Mouse (Mus musculus): ENCODE results near the gene Fgfr2.

Gene Fgfr2

DNA sequence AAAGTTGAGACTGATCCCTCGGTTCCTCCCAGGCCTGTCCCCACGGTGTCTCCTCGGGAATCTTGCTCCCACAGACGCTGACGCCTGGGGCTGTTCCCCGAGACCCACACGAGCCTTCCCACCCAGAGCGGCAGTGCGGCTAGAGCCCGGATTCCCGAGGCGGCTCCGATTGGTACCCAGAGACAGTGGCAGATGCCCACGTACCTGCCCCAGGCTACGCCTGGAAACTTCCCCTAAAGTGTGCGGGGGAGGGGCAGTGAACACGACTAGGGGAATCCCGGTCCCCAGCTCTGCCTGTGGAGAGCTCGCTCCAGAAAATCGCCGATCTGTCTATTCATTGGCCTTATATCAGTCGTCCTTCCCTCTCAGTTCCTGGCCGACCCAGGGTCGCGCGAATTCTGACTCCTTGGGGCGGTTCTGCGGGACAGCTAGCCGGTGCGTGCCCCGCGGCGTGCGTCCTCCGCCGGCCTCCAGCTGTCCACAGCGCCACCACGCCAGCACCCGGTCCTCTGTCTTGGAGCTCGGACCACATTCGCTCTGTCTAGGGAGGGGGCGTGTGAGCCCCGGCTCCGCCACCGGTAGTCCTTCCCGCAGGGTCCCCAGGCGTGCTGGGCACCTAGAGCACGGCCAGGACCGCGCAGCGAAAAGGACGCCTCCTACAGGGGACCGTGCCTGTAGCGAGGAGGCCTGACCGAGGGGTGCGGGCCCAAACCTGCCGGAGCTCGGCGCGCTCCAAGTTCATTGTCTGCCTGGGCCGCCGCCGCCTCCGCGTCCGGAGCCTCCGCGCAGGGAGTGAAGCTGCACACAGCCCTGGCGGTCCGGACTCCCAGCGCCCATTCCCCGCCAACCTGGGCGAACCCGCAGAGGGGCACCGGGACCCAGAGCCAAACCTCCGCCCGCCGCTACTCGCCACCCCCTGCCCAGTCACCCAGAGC, 806.8 kb downstream of the Fgfr2 start:
- CTCF ChIA-PET: interaction anchor here (0.5 to 1.4 kb wide), 2 partner anchors 17 to 33 kb away, joined by 4 to 8 read pairs; no protein-coding TSS in a partner anchor

DNA sequence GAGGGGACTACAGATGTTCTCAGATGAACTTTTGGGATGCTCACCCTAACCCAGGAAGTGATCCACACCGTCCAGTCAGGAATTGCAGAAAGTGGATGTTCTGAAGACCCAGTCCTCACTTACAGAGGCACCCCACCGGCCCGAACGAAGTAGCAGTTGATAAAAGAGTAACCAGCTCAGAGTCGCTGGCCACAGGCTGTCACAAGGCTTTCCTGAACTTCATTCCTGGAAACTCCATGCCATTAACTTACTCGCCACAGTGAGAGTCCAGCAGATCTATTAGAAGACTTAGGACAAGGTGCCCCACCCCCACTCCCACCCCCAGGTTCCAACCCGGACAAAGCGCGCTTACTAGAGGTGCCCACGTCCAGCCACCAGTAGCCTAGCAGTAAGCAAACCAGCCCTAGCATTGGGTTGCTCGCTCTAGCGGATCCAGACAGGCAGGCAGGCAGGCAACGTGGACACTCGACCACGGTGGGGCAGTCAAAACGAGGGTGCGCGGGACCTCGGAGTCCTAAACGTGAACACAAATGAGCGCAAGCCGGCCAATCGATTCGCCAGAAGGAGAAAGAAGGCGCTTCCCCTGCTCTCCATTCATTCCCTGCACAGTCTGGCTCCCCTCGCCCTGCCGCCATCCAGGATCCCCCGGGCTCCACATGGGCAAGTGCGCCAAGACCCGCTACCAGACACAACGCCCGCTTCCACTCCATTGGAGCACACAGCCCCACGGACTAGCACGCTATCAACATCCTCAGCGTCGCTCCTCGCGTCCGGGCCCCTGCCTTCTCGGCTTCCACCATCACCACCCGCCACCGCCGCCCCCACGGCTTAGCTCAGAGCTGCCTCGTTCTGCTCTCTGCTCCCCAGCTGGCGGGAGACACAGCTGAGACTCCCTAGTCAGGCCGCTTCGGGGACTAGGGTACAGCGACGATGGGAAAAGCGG, 807.7 kb downstream of the Fgfr2 start:
- CTCF ChIA-PET: interaction anchor here (0.5 to 1.4 kb wide), 3 partner anchors 10 to 158 kb away, joined by 3 to 4 read pairs (median 3); no protein-coding TSS in a partner anchor

DNA sequence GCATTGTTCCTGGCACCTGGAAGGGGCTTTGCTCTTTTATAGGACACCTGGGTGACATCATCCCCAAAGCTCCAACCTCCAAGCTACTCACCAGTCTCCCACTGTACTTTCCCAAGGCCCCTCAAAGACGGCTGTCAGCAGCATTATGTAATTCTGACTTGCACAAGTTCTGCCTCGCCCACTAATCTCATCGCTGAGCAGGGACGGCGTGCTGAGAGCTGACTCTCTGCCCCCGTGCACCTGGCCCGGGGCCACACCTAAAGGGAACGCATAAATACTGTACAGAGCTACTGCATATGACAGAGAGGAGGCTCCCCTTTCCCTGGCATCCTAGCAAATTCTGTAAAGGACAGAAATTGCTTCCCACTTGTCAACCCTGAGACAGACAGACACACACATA, 810.8 kb downstream of the Fgfr2 start:
- CTCF ChIA-PET: interaction anchor here (0.5 kb wide), 1 partner anchor 154 kb away, joined by 3 read pairs; no protein-coding TSS in a partner anchor

DNA sequence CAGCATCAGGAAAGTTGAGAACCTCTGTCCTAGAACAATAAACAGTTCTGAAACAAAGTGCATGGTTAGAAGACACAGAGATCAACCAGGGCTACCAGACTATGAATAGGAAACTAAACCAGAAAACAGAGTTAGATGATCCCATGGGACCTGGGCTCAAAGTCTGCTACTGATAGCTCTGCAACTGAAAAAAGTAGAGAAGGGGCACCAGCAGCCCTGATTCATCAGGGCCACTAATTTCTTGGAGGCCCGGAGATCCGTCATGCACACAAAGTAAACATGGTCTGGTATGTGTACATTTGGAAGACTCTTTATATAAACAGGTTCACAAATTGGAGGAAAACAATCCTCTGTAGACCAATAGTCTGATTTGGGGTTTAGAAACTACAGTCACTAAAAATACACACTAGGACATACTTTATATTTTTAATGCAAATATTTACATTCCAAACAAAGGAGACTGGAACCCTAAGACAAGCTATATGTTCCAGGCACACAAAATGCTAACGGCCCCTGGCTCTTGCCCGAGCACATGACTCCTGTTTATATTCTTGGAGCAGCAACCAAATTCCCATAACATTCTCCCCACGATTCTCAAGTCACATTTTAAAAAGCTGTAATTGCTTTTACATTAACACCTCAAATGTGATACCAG, 814.5 kb downstream of the Fgfr2 start:
- CTCF ChIA-PET: no interaction called here

DNA sequence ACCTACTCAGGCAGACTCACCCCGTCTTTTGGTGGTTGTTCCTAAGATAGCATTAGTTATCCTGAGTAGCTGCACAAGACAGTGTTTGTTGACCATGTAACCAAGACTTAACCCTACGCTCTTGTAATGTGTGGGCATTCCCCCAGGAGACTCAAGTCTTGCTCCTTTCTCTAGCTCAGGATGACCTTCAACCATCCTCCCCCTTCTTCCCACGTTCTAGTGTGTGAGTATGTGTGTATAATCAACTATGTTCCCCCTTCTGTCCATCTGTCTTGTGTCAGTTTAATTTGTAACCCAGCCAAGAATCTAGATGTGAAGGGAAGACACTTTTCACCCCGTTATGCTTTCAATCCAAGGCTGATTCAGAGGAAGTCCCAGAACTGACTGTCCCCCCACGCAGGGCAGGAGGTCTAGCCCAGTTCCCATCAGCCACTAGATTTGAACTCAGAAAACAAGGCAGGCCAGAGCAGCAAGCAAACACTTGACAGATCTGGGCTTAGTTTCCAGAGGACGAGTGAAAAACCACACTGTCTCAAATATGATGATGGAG, 815.4 kb downstream of the Fgfr2 start:
- CTCF ChIA-PET: no interaction called here

DNA sequence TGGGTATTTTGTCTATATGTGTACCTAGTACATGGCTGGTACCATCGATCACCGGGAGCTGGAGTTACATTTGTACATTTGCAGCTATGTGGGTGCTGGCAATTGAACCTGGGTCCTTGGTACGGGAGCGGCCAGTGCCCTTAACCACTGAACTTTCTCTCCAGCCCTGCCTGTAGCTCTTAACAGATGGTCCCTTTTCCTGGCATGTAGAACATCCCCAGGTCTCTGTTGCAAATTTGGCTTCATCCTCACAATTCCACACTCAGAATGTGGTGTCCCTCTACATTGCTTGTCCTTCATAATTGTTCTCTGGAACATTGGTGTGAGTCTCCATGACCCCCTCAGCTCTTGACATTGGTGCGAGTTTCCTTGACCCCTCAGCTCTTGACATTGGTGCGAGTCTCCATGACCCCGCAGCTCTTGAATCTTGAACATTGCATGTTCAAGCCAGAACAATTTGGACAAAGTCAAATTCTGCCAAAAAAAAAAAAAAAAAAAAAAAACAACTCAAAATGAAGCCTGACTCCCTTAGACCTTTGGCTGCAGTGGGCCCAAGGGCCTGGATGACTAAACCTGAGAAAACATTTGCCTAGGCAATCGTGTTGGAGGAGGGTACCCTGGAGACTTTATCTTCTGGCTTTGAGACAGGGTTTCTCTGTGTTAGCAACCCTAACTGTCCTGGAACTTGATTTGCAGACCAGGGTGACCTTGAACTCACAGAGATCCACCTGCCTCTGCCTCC, 816.3 kb downstream of the Fgfr2 start:
- CTCF ChIA-PET: interaction anchor here (0.6 kb wide), 2 partner anchors 457 to 1010 kb away, joined by 3 to 7 read pairs; no protein-coding TSS in a partner anchor

DNA sequence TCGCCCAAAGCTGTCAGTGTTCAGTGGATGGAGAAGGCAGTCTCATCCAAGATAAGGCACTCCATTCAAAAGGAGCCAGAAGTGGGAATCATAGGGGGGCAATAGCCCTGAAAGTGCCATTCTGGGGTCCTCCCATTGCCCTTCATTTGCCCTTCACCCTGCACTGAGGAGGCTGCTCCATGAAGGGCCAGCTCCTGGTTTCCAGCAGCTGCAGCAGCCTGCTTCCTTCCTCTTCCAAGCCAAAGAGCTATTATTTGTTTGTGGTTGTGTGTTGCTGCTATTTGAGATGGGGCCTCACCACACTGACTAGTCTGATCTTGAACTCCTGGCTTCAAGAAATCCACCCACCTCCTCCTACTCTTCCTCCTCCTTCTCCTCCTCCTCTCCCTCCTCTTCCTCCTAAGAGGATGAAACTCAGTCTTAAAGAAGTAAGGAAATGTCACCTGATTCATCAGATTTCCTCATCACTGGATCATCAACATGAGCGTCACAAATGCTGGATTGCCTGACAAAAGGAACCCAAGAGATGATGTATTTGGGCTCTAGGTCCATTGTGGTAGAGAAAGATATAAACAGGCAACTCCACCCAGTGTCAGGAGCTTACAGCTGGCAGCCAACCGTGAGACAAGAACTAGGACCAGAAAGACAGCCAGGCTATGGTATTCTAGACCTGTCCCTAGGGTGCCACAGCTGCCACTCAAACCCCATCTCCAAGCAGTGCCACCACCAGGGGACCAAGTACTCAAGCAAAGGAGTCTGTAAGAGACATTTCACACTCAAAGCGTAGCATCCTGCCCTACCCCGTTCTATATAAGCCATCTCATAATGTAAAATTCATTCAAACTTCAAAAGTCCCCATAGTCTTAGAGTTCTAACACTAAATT, 817.4 kb downstream of the Fgfr2 start:
- CTCF ChIA-PET: interaction anchor here (0.6 to 1.1 kb wide), 3 partner anchors 10 to 655 kb away, joined by 3 read pairs; partner anchors contain the start of gene Chst15

DNA sequence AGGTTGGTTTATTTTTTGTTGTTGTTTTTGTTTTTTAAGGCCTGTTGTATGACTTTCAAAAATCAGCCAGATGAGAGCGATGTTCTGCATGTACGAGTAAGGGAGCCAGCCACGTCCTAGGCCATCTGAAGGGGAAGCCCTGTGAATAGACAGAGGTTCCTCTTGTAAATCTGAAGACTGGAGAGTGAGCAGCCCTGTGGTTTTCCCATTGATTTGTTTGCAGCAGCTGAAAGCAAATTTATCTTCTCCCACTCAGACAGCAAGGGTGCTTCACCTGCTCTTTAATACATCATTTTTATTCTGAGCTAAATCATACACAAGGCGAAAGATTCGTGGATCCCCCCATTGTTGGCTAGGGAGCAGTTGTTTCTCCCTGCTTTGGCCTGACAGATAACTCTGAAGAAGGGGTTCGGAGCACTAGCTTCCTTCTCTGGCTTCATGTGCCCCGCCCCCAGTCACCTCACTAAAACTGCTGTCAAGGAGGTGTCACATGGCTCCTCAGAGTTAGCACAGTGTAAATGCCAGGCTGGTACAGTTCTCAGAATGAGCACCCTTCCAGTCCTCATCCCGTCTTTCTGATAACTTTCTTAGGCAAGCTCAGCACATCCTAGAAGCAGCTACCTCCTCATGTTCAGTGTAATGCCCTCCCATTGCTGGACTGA, 818.6 kb downstream of the Fgfr2 start:
- CTCF ChIA-PET: interaction anchor here (0.6 kb wide), 1 partner anchor 656 kb away, joined by 3 read pairs; no protein-coding TSS in a partner anchor

DNA sequence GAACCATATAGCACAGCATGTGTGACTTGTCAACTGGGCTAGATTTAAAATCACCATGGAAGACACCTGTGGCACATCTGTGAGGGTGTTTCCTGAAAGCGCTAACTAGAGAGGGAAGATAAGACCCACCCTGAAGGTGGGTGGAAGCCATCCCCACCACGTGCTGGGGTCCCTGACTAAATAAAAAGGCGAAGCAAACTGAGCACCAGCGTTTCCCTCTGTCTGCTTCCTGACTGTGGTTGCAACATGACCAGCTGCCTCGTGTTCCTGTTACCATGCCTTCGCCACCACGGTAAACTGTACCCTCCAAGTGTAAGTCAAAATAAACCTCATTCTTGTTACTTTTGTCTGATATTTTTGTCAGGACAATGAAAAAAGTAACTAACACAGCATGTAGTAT, 819.2 kb downstream of the Fgfr2 start:
- CTCF ChIA-PET: no interaction called here

DNA sequence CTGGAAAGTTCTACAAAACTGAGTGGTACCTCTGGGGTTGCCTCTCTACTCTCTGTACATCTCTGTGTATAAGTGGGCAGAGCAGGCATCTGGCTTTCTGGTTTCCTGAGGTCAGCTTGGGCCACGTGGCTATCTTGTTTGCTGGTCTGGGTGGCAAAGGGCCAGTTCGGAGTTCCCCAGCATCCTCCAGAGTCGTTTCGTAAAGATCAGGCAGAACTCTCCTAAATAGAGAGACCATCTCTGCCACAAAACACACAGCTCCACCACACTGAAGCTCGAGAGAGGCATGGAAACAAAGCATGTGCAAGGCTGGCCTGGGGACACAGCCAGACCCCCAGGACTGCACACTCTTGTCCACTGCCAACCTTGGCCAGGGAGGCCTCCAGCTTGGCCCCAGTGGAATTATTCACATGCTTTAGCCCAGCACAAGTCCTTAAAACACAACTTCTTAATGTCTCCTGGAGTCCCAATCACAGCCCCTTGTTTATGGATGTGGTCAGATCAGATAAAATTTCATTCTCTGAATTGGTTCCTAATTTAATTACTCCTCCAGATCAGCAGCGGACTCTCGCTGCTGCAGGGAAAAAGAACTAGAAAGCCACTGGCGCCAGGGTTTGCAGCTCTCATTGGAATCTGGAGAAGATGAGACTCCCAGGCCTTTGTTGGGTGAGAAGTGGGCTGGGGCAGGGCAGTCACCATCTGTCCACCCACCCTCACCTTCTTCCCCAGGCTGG, 820.5 kb downstream of the Fgfr2 start:
- CTCF ChIA-PET: no interaction called here

DNA sequence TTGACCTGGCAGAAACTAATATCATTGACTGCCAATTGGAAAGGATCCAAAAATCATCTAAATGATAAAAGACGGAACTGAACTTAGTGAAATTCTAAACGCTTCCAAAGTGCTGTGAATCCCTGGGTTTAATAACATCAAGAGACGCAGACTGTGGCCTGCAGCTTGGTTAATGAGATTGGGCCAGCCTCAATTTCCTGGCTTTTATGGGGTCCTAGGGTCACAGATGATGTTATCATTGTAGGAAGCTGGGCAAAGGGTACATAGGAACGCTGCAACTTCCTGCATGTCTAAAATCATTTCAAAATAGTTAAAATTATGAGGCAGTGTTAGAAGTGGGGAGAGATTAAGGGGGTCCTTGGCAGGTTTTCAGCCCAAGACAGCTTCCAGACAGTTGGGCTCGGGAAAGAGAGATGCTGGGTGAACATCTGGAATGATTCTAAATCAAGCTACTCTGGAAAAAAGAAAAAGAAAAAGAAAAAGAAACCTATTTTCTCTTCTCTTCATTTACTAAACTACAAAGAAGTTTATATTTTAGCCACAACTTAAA, 823.4 kb downstream of the Fgfr2 start:
- CTCF ChIA-PET: no interaction called here

DNA sequence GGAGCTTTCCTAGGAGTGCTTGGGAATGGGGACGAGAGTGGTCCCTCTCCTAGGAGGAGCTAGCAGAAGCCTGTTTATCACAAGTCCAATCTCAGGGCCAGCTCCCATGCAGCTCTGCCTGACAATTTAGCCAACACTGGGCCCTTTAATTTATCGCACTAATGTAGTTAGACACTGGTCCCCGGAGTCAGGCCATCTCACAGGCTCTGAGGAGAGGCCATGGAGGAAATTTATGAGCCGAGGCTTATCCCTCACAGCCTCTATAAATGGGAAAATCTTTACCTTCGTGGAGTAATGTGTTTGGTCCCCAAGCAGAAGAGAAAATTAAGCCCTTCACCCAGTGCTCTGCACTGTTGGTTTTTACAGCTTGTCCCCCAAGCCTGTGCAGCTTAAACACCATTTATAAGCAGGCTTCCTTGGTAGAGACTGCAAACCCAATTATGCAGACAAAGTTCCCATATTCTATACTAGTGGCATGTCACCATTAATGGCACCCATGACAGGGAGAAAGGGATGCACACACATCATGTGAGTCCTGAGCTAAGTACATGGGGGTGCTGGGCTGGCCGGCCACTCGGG, 824.6 kb downstream of the Fgfr2 start:
- CTCF ChIA-PET: no interaction called here

DNA sequence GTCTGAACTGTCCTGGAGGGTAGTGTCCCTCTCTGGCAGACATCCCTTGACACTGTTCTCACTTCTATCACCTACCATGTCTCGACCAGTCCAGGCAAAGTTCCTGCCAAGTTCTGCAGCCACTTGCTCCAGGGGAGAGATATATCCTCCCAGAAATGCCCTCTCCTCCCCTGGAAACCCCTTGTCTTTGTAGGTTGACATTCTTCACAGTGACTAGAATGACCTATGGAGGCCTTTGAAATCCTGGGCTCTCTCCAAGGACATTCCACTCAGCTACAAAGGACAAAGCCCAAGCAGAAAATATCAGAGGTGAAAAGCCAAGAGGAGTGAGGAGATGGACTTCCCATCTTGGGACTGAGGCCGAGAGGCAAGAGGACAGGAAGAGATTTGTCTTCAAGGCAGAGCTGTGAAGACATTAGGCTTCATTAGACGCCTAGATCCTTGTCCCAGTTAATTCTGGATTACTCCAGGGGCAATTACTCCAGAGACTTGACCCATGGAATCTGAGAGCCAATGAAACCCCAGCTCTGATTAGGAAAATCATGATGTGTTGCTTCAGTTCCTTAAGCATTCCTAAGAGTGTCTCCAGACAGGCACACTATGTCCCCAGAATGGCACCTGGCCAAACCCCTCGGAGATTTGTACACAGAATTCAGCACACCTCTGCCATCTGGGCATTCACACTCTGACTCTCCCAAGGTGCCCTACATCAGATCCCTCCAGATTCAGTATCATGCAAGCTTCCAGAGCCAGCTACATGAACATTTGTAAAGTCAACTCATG, 826.3 kb downstream of the Fgfr2 start:
- CTCF ChIA-PET: no interaction called here

DNA sequence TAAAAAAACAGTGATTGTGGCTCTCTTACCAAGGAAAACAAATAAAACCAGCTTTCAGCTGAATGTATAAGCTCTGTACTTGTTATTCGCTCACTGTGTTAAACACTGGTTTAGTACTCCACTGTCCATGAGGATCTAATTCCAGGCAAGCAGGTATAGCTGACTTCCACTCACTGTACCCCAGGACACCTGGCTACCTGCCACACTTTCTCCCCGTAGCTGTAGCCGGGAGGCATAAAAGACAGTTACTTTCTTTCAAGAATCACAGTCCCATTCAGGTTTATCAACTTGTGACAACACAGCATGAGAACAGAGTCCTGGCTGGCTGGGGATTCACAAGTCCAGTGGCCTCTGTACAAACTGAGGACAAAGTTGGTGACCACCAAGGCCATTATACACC, 827.0 kb downstream of the Fgfr2 start:
- CTCF ChIA-PET: no interaction called here

DNA sequence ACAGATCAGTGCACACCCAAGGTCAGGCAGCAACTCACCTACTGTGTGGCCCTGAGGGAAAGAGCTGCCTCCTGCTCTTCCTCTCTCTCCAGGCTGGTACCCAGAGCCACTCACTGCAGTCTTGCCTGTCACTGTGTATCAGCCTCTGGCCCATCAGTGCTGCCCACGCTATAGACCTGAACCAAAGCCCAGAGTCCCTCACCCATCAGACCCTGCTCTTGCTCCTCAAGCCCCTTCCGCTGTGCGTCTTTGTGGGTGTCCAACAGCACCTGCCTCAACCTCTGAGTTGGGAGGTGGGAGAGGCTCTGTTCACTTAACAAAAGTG, 835.8 kb downstream of the Fgfr2 start:
- CTCF ChIA-PET: interaction anchor here (0.5 to 0.6 kb wide), 2 partner anchors 95 to 109 kb away, joined by 3 read pairs; no protein-coding TSS in a partner anchor

DNA sequence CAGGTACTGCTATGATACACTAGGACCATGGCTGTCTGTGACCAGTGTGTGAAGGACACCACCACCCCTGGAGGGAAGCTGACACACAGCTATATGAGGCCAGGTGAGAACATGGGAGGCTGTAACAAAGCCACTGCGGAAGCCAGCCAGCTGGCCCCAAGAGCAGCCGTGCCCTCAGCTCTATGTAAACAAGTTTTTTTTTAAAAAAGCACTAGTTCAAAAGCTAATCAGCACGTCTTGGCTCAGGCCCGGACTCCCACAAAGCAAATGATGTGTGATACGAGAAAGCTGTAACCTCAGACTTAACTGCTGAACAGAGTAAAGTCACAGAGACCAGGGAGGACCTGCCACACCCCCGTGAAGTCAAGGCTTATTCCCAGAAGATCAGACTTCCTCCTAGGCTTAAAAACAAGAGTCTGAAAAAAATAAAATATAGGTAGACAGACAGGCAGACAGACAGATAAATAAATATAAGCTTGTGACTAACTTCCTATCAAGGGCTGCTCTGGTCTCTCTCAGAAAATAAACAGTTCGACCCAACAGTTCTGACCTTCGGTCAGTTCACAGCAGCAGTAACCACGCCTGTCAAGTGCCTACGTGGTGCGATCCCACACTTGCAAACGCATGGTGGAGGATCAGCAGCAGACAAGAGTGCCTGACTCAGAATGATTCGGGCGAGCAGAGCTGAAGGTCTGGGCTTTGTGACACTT, 836.4 kb downstream of the Fgfr2 start:
- CTCF ChIA-PET: interaction anchor here (0.5 kb wide), 1 partner anchor 110 kb away, joined by 3 read pairs; no protein-coding TSS in a partner anchor
